Mouse (Mus musculus): ENCODE results near the gene Gdnf. TPM values are rescaled to one million over a fixed set of nuclear protein-coding genes. Genes with fewer than 3 reads are reported as not detected.

Gene Gdnf
- polyA plus RNA-seq, 1 experiment from 2014 or later: 0.05 TPM

DNA sequence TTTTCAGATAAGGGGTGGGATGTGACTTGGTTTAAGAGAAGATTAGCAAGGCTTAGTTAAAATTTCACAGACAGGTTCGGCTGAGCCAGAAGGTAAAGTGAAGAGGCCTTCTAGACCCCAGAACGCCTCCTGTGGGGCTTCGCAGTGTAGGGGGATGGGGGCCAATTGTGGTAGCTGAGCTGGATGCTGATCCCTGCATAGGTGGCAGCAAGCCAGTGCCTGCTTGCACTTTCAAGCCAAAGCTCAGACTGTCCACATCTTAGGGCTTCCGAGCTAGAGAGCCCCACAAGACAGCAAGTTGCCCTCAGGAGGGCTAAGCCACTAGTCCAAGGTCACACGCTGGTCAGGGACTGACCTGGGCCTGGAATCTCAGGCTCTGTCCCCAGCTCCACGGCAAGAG lies 13.2 kb downstream of the Gdnf start:
- H3K36me3 ChIP-seq (ENCODE audit: insufficient read depth): no peaks in the 10 kb centered on the region
- H3K4me2 ChIP-seq: no peak overlapping the region
- no peak overlapping the region for H3K27ac ChIP-seq (ENCODE audit: low read depth)
- no peaks in the 10 kb centered on the region for H3K9me3 ChIP-seq (ENCODE audit: low read depth, low read length)
- no peaks in the 10 kb centered on the region for H3K27me3 ChIP-seq (ENCODE audit: insufficient read depth, low read length)
- no peak for TF ChIP-seq CTCF (IDR thresholded peaks at IDR 0.05; ENCODE audit: low read depth)
- H3K9ac ChIP-seq: no peak overlapping the region
- ATAC-seq (ENCODE audit: insufficient read depth) (no peak), DNase-seq (no peak)
- H3K4me3 ChIP-seq (ENCODE audit: low read depth, low read length): no peak overlapping the region
- 69% methylated on average over 6 of the region's 6 CpGs for WGBS
- no peaks in the 10 kb centered on the region for H3K4me1 ChIP-seq (ENCODE audit: insufficient read depth)

DNA sequence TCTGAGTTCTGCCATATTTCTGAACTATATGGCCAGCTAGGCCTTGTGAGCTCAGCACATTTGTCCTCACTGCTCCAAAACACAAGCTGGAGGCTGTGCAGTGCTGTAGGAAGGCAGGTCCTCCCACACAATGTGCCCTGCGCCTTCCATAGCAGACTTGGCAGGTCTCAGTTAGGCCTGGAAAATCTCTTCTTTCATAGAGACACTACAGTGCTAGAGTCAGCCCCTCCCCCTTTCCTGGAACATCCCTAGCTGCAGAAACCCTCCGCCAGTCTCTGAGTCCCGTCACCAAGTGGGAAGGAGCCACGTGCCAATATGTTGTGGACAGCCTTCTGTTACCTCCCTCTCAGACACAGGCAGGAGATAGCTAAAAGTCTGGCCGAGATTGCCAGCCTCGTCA lies 14.9 kb downstream of the Gdnf start:
- H3K4me2 ChIP-seq: no peak overlapping the region
- H3K27ac ChIP-seq (ENCODE audit: low read depth): no peak overlapping the region
- no peak overlapping the region for H3K4me3 ChIP-seq (ENCODE audit: low read depth, low read length)
- peak; percentile 46 for DNase-seq
- ATAC-seq (ENCODE audit: insufficient read depth): no peak
- no peak overlapping the region for H3K9ac ChIP-seq
- TF ChIP-seq CTCF (IDR thresholded peaks at IDR 0.05; ENCODE audit: low read depth): no peak
- H3K27me3 ChIP-seq (ENCODE audit: insufficient read depth, low read length): no peaks in the 10 kb centered on the region
- H3K36me3 ChIP-seq (ENCODE audit: insufficient read depth): no peaks in the 10 kb centered on the region
- no peaks in the 10 kb centered on the region for H3K4me1 ChIP-seq (ENCODE audit: insufficient read depth)
- H3K9me3 ChIP-seq (ENCODE audit: low read depth, low read length): no peaks in the 10 kb centered on the region
- 38% methylated on average over 6 of the region's 6 CpGs for WGBS

DNA sequence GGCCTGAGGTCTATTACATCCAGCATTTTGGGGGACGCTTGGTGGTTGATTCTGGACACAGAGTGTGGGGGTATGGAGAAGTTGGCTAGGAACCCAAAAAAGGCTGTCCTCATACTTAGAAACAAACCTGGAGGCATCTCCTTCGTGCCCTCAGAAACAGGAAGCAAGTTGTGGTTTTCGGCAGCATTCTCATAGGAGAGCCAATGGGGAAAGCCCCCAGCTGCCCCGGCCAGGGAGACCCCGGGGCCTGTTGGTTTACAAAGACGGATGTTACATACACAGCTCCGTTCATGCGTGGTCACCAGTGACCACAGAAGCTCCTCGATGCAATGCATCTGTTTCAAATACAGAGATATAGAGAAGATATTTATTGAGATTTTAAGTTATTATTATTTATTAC lies 24.8 kb downstream of the Gdnf start:
- Histone ChIP-seq H3K4me2 (no peak overlapping the region), H3K4me3 (ENCODE audit: low read depth, low read length) (no peak overlapping the region), H3K9me3 (ENCODE audit: low read depth, low read length) (no peaks in the 10 kb centered on the region), H3K27ac (ENCODE audit: low read depth) (no peak overlapping the region), H3K27me3 (ENCODE audit: insufficient read depth, low read length) (no peaks in the 10 kb centered on the region), H3K36me3 (ENCODE audit: insufficient read depth) (no peaks in the 10 kb centered on the region), H3K9ac (no peak overlapping the region), H3K4me1 (ENCODE audit: insufficient read depth) (no peaks in the 10 kb centered on the region)
- TF ChIP-seq CTCF (IDR thresholded peaks at IDR 0.05; ENCODE audit: low read depth): no peak
- 85% methylated on average over 9 of the region's 9 CpGs for WGBS
- ATAC-seq (ENCODE audit: insufficient read depth) (no peak), DNase-seq (no peak)

DNA sequence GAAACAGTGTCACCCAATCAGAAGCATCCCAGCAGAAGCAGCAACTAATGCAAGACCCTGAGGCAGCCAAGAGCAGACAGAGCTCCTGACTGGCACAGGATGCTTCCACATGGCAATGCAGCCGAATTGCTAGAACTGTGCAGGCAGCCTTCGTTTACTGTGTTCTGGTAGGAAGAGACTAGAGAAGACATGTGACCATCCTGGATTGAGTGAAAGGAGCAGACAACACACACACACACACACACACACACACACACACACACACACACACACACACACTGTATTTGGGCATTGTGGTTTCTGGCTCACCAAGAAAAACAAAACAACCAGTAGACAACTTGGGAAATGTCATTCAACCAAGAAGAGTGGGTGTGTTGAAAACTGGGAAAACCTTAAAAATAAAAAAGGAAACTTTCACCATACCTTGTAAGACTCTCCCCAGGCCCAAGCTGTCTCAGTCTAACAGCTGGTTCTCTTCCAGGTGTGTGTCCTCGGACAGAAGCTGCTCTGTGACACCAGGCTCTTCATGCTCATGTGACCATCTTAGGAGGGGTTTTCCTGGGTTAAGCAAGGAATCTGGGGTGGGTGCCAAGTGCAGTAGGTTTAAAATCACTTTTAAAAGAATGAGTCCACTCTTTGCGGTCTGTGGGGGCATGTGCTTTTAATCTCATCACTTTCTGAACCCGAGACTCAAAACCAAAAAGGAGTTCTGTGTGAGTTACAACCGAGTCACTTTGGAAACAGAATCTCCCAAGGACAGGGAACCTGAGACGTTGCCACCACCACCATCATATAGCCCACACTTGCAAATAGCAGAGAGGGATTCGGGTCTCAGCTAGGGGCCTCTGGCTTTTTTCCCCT lies 27.6 kb downstream of the Gdnf start:
- ATAC-seq (ENCODE audit: insufficient read depth) (no peak), DNase-seq (no peak)
- H3K9me3 ChIP-seq (ENCODE audit: low read depth, low read length): no peaks in the 10 kb centered on the region
- no peaks in the 10 kb centered on the region for H3K36me3 ChIP-seq (ENCODE audit: insufficient read depth)
- no peak overlapping the region for H3K4me2 ChIP-seq
- H3K27me3 ChIP-seq (ENCODE audit: insufficient read depth, low read length): no peaks in the 10 kb centered on the region
- WGBS: 66% methylated on average over 8 of the region's 8 CpGs
- H3K9ac ChIP-seq: no peak overlapping the region
- H3K4me1 ChIP-seq (ENCODE audit: insufficient read depth): no peaks in the 10 kb centered on the region
- no peak overlapping the region for H3K27ac ChIP-seq (ENCODE audit: low read depth)
- no peak overlapping the region for H3K4me3 ChIP-seq (ENCODE audit: low read depth, low read length)
- TF ChIP-seq CTCF (IDR thresholded peaks at IDR 0.05; ENCODE audit: low read depth): no peak

DNA sequence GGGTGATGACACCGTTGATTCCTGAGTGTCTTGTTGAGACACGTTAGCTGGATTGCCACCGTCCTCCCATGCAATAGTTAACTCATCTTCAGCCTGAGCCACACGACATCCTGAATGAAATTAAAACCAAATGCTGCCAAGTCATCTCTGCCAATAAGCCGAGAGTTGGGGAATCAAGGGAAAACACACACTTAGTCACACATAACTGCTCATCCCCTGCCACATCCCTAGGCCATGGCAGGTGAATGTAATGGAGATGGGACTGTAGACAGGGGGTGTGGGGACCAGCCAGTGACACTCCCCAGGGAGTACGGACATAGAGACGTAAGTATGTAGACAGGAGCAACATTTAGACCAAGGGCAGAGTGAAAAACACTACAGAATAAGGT lies 28.3 kb downstream of the Gdnf start:
- Histone ChIP-seq H3K9me3 (ENCODE audit: low read depth, low read length) (no peaks in the 10 kb centered on the region), H3K27me3 (ENCODE audit: insufficient read depth, low read length) (no peaks in the 10 kb centered on the region), H3K4me3 (ENCODE audit: low read depth, low read length) (no peak overlapping the region), H3K36me3 (ENCODE audit: insufficient read depth) (no peaks in the 10 kb centered on the region), H3K9ac (no peak overlapping the region), H3K27ac (ENCODE audit: low read depth) (no peak overlapping the region), H3K4me2 (no peak overlapping the region), H3K4me1 (ENCODE audit: insufficient read depth) (no peaks in the 10 kb centered on the region)
- WGBS: 63% methylated on average over 7 of the region's 7 CpGs
- DNase-seq: no peak
- no peak for TF ChIP-seq CTCF (IDR thresholded peaks at IDR 0.05; ENCODE audit: low read depth)
- no peak for ATAC-seq (ENCODE audit: insufficient read depth)

DNA sequence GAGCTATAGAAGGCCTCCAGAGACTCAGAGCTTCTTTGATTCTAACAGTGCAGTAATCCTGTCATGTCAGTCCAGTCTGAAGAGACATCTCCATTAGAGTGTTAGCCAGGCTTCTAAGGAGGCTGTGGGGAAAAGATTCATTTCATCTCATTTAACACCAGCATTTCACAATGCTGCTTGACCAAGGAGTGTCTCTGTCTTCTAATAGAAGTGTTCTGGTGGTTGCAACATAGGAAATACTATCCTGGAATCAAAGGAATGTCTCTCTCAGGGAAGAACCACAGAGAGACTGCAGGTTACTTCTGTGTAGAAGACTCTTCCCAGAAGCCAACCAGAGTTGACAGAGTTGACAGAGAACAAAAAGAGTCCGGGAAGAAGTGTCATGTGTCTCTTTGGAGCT lies 31.0 kb downstream of the Gdnf start:
- no peak for TF ChIP-seq CTCF (IDR thresholded peaks at IDR 0.05; ENCODE audit: low read depth)
- Histone ChIP-seq H3K4me3 (ENCODE audit: low read depth, low read length) (no peak overlapping the region), H3K27ac (ENCODE audit: low read depth) (no peak overlapping the region), H3K9ac (no peak overlapping the region), H3K4me2 (no peak overlapping the region), H3K27me3 (ENCODE audit: insufficient read depth, low read length) (no peaks in the 10 kb centered on the region), H3K36me3 (ENCODE audit: insufficient read depth) (no peaks in the 10 kb centered on the region), H3K9me3 (ENCODE audit: low read depth, low read length) (no peaks in the 10 kb centered on the region), H3K4me1 (ENCODE audit: insufficient read depth) (no peaks in the 10 kb centered on the region)
- no peak for DNase-seq
- ATAC-seq (ENCODE audit: insufficient read depth): no peak
- 79% methylated on average over 1 of the region's 1 CpGs for WGBS

DNA sequence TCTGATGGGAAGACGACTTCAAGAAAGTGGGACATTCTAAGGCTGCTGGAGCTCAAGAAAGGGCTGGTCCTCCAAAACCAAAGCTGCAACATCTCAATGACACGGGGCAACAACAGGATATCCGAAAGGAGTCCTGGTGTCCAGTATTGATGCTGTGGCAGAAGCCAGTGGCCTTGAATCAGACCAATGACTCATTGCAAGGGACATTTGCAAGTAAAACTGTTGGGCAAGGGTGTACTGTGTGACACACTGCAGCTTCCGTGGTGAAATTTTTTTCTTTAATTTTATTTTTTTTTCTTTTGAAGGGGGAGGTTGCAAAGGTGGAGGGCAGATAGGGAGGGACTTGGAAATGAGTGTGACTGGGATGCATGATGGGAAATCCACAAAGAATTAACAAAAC lies 31.8 kb downstream of the Gdnf start:
- Histone ChIP-seq H3K9ac (no peak overlapping the region), H3K27me3 (ENCODE audit: insufficient read depth, low read length) (no peaks in the 10 kb centered on the region), H3K4me1 (ENCODE audit: insufficient read depth) (no peaks in the 10 kb centered on the region), H3K27ac (ENCODE audit: low read depth) (no peak overlapping the region), H3K9me3 (ENCODE audit: low read depth, low read length) (no peaks in the 10 kb centered on the region), H3K36me3 (ENCODE audit: insufficient read depth) (no peaks in the 10 kb centered on the region), H3K4me3 (ENCODE audit: low read depth, low read length) (no peak overlapping the region), H3K4me2 (no peak overlapping the region)
- no peak for TF ChIP-seq CTCF (IDR thresholded peaks at IDR 0.05; ENCODE audit: low read depth)
- ATAC-seq (ENCODE audit: insufficient read depth) (no peak), DNase-seq (no peak)
- 84% methylated on average over 4 of the region's 4 CpGs for whole genome bisulfite sequencing
